Mouse (Mus musculus): ENCODE measurements around the gene Xrcc5. TPM values are rescaled to one million over a fixed set of nuclear protein-coding genes. Genes with fewer than 3 reads are reported as not detected.

The Xrcc5 gene
- polyA plus RNA-seq, 1 experiment from 2014 or later, result 52.3 TPM

DNA sequence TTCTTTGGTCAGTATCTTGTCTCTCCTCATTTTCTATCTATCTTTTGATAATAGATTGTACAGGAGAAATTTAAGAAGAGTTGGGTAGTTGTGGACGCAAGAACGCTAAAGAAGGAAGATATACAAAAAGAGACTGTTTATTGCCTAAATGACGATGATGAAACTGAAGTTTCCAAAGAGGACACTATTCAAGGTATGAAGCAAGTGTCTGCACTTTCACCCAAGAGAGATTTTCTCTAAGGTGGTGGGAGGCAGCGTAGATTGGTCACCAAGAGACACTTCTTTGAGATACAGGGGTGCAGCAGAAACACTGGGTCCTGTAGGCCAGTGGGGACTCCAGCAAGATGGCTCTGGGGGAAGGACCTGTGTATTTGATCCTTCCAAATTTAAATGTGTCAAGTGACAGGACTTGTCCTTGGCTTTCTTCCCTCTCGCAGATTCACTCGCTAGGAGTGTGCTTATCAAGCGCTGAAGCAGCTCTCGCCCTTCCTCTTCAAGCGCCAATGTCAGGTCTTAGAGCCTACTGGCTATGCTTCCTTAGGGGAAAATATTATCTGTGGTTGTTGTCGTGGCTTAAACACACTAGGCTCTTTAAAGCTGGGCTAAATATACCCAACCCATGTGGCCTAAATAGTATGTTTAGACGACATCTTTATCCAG lies 19.1 kb downstream of the Xrcc5 start:
- H3K4me2 ChIP-seq, result no peak overlapping the region
- H3K27ac ChIP-seq (ENCODE audit: low read depth, low read length), result no peak overlapping the region
- H3K36me3 ChIP-seq (ENCODE audit: control insufficient read depth, insufficient read depth, low read length), result peaks cover 2% of the 10 kb centered on the region; the same call in 1 of the 2 replicates
- no peak for DNase-seq (ENCODE audit: low spot score, missing footprints)
- H3K9me3 ChIP-seq (ENCODE audit: control insufficient read depth, low read length), result no peaks in the 10 kb centered on the region
- no peak for ATAC-seq (ENCODE audit: low FRiP score)
- no peak overlapping the region for H3K9ac ChIP-seq (ENCODE audit: low read length)
- WGBS, result 92% methylated on average over 11 of the region's 11 CpGs
- H3K27me3 ChIP-seq (ENCODE audit: control insufficient read depth, insufficient read depth, low read length), result no peaks in the 10 kb centered on the region
- no peak overlapping the region for H3K4me3 ChIP-seq (ENCODE audit: low read depth, low read length)
- no peaks in the 10 kb centered on the region for H3K4me1 ChIP-seq (ENCODE audit: control insufficient read depth, insufficient read depth, low read length)

DNA sequence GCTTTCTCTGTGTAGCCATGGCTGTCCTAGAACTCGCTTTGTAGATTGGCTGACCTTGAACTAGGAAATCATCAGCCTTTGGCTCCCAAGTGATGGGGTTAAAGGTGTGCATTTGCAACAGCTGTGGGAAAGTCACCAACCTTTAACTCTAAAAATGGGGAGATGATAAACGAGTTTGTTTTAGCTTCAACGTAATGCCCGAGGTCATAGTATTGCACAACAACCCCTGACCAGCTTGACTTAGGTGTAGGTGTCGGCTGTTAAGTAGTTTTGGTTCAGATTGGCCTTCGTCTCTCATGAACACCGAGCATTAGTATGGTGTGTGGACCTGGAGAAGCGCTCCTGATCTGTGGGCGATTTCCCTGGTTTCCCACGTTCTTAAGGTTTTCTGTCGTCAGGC lies 27.6 kb downstream of the Xrcc5 start:
- no peaks in the 10 kb centered on the region for H3K9me3 ChIP-seq (ENCODE audit: control insufficient read depth, low read length)
- WGBS, result 95% methylated on average over 11 of the region's 11 CpGs
- no peak overlapping the region for H3K4me3 ChIP-seq (ENCODE audit: low read depth, low read length)
- H3K36me3 ChIP-seq (ENCODE audit: control insufficient read depth, insufficient read depth, low read length), result no peaks in the 10 kb centered on the region; the same call in 1 of the 2 replicates
- DNase-seq (ENCODE audit: low spot score, missing footprints), result no peak
- ATAC-seq (ENCODE audit: low FRiP score), result no peak
- no peaks in the 10 kb centered on the region for H3K27me3 ChIP-seq (ENCODE audit: control insufficient read depth, insufficient read depth, low read length)
- H3K9ac ChIP-seq (ENCODE audit: low read length), result no peak overlapping the region
- no peak overlapping the region for H3K27ac ChIP-seq (ENCODE audit: low read depth, low read length)
- H3K4me1 ChIP-seq (ENCODE audit: control insufficient read depth, insufficient read depth, low read length), result no peaks in the 10 kb centered on the region
- no peak overlapping the region for H3K4me2 ChIP-seq

DNA sequence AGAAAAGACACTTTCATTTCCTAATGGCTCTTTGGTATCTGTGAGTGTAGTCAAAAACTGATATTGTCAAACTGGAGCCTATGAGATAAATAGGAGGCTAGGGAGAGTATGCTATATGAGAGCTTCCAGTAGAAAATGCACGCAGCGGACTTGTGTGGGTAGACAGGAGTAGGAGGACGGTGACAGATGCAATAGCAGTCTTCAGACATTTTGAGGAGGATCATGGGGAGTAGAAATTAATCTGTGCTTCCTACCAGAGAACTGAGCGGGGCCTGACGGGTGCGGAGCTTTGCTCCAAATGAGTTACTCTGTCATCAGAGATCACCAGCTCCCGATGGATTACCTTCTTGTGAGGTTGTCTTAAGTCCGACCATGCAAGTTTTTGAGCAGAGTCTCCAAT lies 29.6 kb downstream of the Xrcc5 start:
- Histone ChIP-seq H3K9me3 (ENCODE audit: control insufficient read depth, low read length) (no peaks in the 10 kb centered on the region), H3K27me3 (ENCODE audit: control insufficient read depth, insufficient read depth, low read length) (no peaks in the 10 kb centered on the region), H3K9ac (ENCODE audit: low read length) (no peak overlapping the region), H3K4me1 (ENCODE audit: control insufficient read depth, insufficient read depth, low read length) (no peaks in the 10 kb centered on the region), H3K4me3 (ENCODE audit: low read depth, low read length) (no peak overlapping the region), H3K27ac (ENCODE audit: low read depth, low read length) (no peak overlapping the region), H3K4me2 (no peak overlapping the region), H3K36me3 (ENCODE audit: control insufficient read depth, insufficient read depth, low read length) (peaks cover 2% of the 10 kb centered on the region; the same call in 1 of the 2 replicates)
- 95% methylated on average over 8 of the region's 8 CpGs for WGBS
- DNase-seq (ENCODE audit: low spot score, missing footprints) (no peak), ATAC-seq (ENCODE audit: low FRiP score) (no peak)

DNA sequence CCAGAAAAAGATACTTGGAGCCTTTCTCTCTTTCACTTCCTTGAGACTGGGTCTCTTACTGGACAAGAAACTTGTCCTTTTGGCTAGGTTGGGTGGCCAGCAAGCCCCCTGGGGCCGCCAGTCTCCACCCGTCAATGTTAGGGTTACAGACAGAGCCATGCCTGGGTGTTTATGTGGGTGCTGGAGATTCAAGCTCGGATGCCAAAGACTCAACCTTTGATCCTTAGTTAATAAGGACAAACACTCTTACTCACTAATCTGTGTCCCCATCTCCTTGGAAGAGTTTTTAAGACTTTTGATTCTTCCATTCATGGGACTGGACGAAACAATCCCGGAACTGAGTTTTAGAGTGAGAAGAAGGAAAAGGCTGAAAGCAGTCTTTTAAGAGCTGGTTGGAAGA lies 31.1 kb downstream of the Xrcc5 start:
- WGBS, result 89% methylated on average over 5 of the region's 5 CpGs
- Histone ChIP-seq H3K4me1 (ENCODE audit: control insufficient read depth, insufficient read depth, low read length) (no peaks in the 10 kb centered on the region), H3K27me3 (ENCODE audit: control insufficient read depth, insufficient read depth, low read length) (no peaks in the 10 kb centered on the region), H3K27ac (ENCODE audit: low read depth, low read length) (no peak overlapping the region), H3K9ac (ENCODE audit: low read length) (no peak overlapping the region), H3K9me3 (ENCODE audit: control insufficient read depth, low read length) (no peaks in the 10 kb centered on the region), H3K36me3 (ENCODE audit: control insufficient read depth, insufficient read depth, low read length) (peaks cover 2% of the 10 kb centered on the region; the same call in 1 of the 2 replicates), H3K4me3 (ENCODE audit: low read depth, low read length) (no peak overlapping the region), H3K4me2 (no peak overlapping the region)
- no peak for ATAC-seq (ENCODE audit: low FRiP score)
- DNase-seq (ENCODE audit: low spot score, missing footprints), result peak; percentile 33

DNA sequence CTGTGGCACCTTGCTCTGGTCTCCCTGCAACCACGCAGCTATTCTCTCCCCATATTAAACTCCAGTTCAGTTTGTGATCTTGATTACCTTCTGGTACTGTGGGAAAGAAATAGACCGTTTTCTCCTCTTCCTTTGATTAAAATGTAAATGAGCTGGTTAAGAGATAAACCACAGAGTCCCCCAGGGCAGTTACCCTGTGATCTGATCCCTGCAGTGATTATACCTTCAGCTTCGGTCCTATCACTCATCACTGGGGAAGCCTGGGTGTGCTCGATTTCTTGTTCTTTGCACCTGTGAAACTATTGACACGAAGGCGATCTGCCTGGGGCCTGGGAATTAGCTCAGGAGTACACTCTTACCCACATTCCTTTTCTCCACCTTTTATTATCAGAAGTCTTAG lies 40.7 kb downstream of the Xrcc5 start:
- Histone ChIP-seq H3K27me3 (ENCODE audit: control insufficient read depth, insufficient read depth, low read length) (no peaks in the 10 kb centered on the region), H3K9ac (ENCODE audit: low read length) (no peak overlapping the region)
- DNase-seq (ENCODE audit: low spot score, missing footprints), result peak; percentile 73

DNA sequence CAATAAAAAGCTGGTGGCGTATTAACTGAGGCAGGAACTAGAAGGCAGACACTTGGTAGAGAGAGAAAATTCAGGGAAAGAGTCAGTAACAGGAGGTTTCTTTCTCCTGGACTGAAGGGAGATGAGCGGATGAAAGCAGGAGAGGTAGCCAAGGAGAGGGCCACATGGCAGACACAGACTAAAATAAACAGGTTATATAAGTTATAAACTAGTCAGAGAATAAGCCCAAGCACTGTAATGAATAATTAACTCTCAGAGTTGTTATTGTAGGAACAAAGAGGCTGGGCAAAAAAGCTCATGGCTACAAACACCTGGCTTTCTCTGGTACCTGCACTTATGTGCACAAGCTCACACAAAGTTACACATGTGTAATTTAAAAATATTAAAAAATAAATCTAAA lies 47.6 kb downstream of the Xrcc5 start:
- ATAC-seq (ENCODE audit: low FRiP score), result no peak
- no peak overlapping the region for H3K4me2 ChIP-seq
- no peak for DNase-seq (ENCODE audit: low spot score, missing footprints)

More for the DNA sequence above, 40.7 kb downstream of the Xrcc5 start:
- no peak for ATAC-seq (ENCODE audit: low FRiP score)
- H3K27ac ChIP-seq (ENCODE audit: low read depth, low read length), result no peak overlapping the region
- WGBS, result 83% methylated on average over 6 of the region's 6 CpGs
- no peaks in the 10 kb centered on the region for H3K4me1 ChIP-seq (ENCODE audit: control insufficient read depth, insufficient read depth, low read length)
- no peak overlapping the region for H3K4me3 ChIP-seq (ENCODE audit: low read depth, low read length)
- peaks cover 5% of the 10 kb centered on the region; the same call in 1 of the 2 replicates for H3K36me3 ChIP-seq (ENCODE audit: control insufficient read depth, insufficient read depth, low read length)
- H3K4me2 ChIP-seq, result no peak overlapping the region
- H3K9me3 ChIP-seq (ENCODE audit: control insufficient read depth, low read length), result no peaks in the 10 kb centered on the region

DNA sequence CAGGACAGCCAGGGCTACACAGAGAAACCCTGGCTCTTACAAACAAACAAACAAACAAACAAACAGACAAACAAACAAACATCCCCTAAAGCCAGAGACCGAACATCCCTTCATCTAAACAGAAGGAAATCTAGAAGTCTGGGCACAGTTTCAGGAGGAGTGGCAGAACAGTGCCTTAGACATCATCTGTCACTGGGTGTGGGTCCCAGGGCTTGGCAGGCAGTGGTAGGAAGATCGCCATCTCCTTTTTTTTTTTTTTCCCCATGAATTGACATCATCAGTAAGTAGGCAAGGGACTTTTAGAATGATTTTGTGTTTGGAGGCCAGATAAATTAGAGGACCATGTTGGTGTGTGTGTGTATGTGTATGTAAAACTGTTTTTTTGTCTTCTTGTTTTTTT lies 51.0 kb downstream of the Xrcc5 start:
- DNase-seq (ENCODE audit: low spot score, missing footprints) (no peak), ATAC-seq (ENCODE audit: low FRiP score) (no peak)
- 94% methylated on average over 2 of the region's 2 CpGs for WGBS
- Histone ChIP-seq H3K4me3 (ENCODE audit: low read depth, low read length) (no peak overlapping the region), H3K27me3 (ENCODE audit: control insufficient read depth, insufficient read depth, low read length) (no peaks in the 10 kb centered on the region), H3K9ac (ENCODE audit: low read length) (no peak overlapping the region), H3K27ac (ENCODE audit: low read depth, low read length) (no peak overlapping the region), H3K36me3 (ENCODE audit: control insufficient read depth, insufficient read depth, low read length) (0 out of 2 replicates have a peak, but pooled peaks cover 2% of the 10 kb centered on the region), H3K4me1 (ENCODE audit: control insufficient read depth, insufficient read depth, low read length) (no peaks in the 10 kb centered on the region), H3K4me2 (no peak overlapping the region), H3K9me3 (ENCODE audit: control insufficient read depth, low read length) (no peaks in the 10 kb centered on the region)

More for the DNA sequence above, 47.6 kb downstream of the Xrcc5 start:
- H3K27me3 ChIP-seq (ENCODE audit: control insufficient read depth, insufficient read depth, low read length), result no peaks in the 10 kb centered on the region
- 93% methylated on average over 2 of the region's 2 CpGs for WGBS
- no peak overlapping the region for H3K9ac ChIP-seq (ENCODE audit: low read length)
- no peaks in the 10 kb centered on the region for H3K4me1 ChIP-seq (ENCODE audit: control insufficient read depth, insufficient read depth, low read length)
- H3K9me3 ChIP-seq (ENCODE audit: control insufficient read depth, low read length), result no peaks in the 10 kb centered on the region
- H3K4me3 ChIP-seq (ENCODE audit: low read depth, low read length), result no peak overlapping the region
- no peak overlapping the region for H3K27ac ChIP-seq (ENCODE audit: low read depth, low read length)
- H3K36me3 ChIP-seq (ENCODE audit: control insufficient read depth, insufficient read depth, low read length), result 0 out of 2 replicates have a peak, but pooled peaks cover 2% of the 10 kb centered on the region

DNA sequence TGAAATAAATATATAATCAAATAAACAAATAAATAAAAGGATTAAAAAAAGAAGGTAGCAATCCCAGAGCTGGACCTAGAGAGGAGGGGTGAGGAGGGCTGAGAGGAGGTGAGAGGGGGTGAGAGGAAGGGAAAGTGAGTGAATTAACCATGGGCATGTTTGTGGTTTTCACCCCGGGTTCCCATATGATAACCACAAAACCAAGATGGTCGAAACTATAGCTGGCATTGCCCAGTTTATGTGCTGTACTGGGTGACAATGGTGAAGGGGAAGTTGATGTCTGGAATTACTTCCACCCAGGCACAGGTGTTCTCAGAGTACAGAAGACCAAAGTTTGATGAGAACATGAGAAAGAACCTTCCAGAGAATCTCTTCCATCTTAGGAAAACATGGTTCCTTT lies 52.2 kb downstream of the Xrcc5 start:
- Histone ChIP-seq H3K9me3 (ENCODE audit: control insufficient read depth, low read length) (no peaks in the 10 kb centered on the region), H3K27ac (ENCODE audit: low read depth, low read length) (no peak overlapping the region), H3K27me3 (ENCODE audit: control insufficient read depth, insufficient read depth, low read length) (no peaks in the 10 kb centered on the region), H3K4me2 (no peak overlapping the region), H3K4me1 (ENCODE audit: control insufficient read depth, insufficient read depth, low read length) (no peaks in the 10 kb centered on the region), H3K36me3 (ENCODE audit: control insufficient read depth, insufficient read depth, low read length) (0 out of 2 replicates have a peak, but pooled peaks cover 2% of the 10 kb centered on the region), H3K4me3 (ENCODE audit: low read depth, low read length) (no peak overlapping the region), H3K9ac (ENCODE audit: low read length) (no peak overlapping the region)
- DNase-seq (ENCODE audit: low spot score, missing footprints), result no peak
- WGBS, result 83% methylated on average over 2 of the region's 2 CpGs
- no peak for ATAC-seq (ENCODE audit: low FRiP score)

DNA sequence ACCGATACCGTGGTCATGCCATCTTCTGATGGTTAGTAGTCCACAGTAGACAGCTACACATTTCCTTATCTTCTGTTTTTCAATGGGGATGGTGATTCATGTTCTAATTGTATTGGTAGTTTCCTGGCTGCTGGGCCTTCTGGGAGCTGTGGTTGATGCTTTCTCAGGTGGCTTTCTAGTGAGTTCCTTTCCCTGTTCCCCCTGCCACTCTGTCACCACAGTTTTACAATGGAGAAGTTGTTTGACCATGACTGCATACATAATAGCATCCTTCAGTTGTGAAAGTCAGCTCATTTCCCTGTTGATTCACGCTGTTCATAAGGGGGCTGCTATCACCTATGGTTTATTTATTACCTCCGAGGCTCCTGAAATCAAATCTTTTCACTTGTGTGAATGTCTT lies 53.6 kb downstream of the Xrcc5 start:
- Histone ChIP-seq H3K4me3 (ENCODE audit: low read depth, low read length) (no peak overlapping the region), H3K4me1 (ENCODE audit: control insufficient read depth, insufficient read depth, low read length) (no peaks in the 10 kb centered on the region), H3K9me3 (ENCODE audit: control insufficient read depth, low read length) (no peaks in the 10 kb centered on the region), H3K36me3 (ENCODE audit: control insufficient read depth, insufficient read depth, low read length) (0 out of 2 replicates have a peak, but pooled peaks cover 2% of the 10 kb centered on the region), H3K27me3 (ENCODE audit: control insufficient read depth, insufficient read depth, low read length) (no peaks in the 10 kb centered on the region), H3K27ac (ENCODE audit: low read depth, low read length) (no peak overlapping the region), H3K4me2 (no peak overlapping the region), H3K9ac (ENCODE audit: low read length) (no peak overlapping the region)
- ATAC-seq (ENCODE audit: low FRiP score) (no peak), DNase-seq (ENCODE audit: low spot score, missing footprints) (peak; percentile 17)
- WGBS, result 92% methylated on average over 4 of the region's 4 CpGs
